Mouse (Mus musculus): ENCODE data around the gene Grn.

- TF ChIP-seq ZC3H11A (IDR thresholded peaks at IDR 0.05; ENCODE audit: borderline replicate concordance, low read depth, low read length) (no peak), MAFK (IDR thresholded peaks at IDR 0.05; ENCODE audit: insufficient read depth, low read depth, low read length) (no peak), CHD2 (IDR thresholded peaks at IDR 0.05; ENCODE audit: low read depth, low read length) (no peak), ZNF384 (IDR thresholded peaks at IDR 0.05; ENCODE audit: low read depth, low read length) (no peak), HCFC1 (IDR thresholded peaks at IDR 0.05; ENCODE audit: borderline replicate concordance, insufficient read depth, low read length) (no peak)
Measured at GRCm38 (mm10) chr11:102480897-102481296, 50.8 kb downstream of the Grn start.
